In the genomic region with DNA sequence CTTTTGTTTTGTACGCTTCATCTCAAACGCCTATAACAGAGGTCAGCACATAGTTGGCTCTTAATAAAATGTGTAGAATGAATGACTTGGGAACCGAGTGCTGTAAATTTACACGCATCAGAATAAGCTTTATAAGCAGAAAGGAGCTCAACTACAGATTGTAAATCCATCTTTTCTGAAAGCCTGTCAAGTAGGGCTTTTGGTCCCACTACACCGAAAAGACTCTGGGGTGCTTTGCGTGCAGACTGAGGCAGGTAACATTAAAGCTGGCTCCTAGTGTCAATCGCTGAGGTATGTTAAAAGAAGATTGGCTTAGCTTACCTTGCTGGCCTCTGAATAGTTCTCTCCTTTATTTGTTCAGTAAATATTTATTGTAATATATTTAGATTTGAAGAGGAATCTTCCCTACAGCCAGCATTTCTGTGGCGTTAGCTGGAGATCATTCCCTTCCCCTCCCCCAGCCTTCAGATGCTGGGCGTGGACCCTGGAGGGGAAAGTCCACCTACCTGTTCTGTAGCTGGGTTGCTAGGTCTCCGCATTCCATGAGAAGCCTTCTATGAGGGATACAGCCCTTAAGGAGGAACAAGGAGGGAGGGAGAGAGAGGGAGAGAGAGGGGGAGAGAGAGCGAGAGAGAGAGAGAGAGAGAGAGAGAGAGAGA, we compare ENCODE assay signal across 7 mouse cellular contexts. TPM values are rescaled to one million over a fixed set of nuclear protein-coding genes. Genes with fewer than 3 reads are reported as not detected.
DNase-seq lines count a peak whose midpoint lies in the region; ATAC-seq and TF ChIP-seq lines count a peak whose summit lies in the region.

No protein-coding gene starts in this region.

- no peak for TF ChIP-seq EP300 in CH12.LX (IDR thresholded peaks at IDR 0.05; ENCODE audit: low read length)

- TF ChIP-seq CTCF in CH12.LX (conservative IDR thresholded peaks at IDR 0.05 in 1 of 2, IDR thresholded peaks at IDR 0.05 in 1 of 2; ENCODE audit: low read depth in 2 of 2, low read length in 2 of 2): no peak

- H3K4me2 ChIP-seq in CH12.LX (ENCODE audit: insufficient read depth, low read depth, poor library complexity, severe bottlenecking): peak overlapping the region; percentile 79; the same call in 1 of the 2 replicates
- peak overlapping the region; percentile 89 for H3K4me2 ChIP-seq in forebrain, embryonic 13.5 days
- peak overlapping the region; percentile 93 for H3K4me2 ChIP-seq in limb, embryonic 11.5 days (ENCODE audit: low read depth, severe bottlenecking)
- H3K4me2 ChIP-seq in midbrain, embryonic 16.5 days (ENCODE audit: low read length): peak overlapping the region; percentile 86

- WGBS in forebrain, embryonic 13.5 days: 3% methylated on average over 11 of the region's 11 CpGs
- WGBS in limb, embryonic 11.5 days: 3% methylated on average over 10 of the region's 11 CpGs
- WGBS in midbrain, embryonic 16.5 days: 7% methylated on average over 11 of the region's 11 CpGs

- no peak for ATAC-seq in forebrain, embryonic 13.5 days
- no peak for ATAC-seq in limb, embryonic 11.5 days (ENCODE audit: insufficient number of reproducible peaks, low FRiP score, low TSS enrichment, low read depth)
- ATAC-seq in midbrain, embryonic 16.5 days: peak; percentile 23
- ATAC-seq in frontal cortex, adult (ENCODE audit: low TSS enrichment): no peak
- no peak for ATAC-seq in erythroid progenitor cell, adult 5-6 weeks (replicated peaks; ENCODE audit: low FRiP score, poor library complexity, severe bottlenecking)

- H3K27ac ChIP-seq in CH12.LX (ENCODE audit: insufficient read depth, low read depth): no peak overlapping the region
- peak overlapping the region; percentile 74 for H3K27ac ChIP-seq in forebrain, embryonic 13.5 days
- no peak overlapping the region for H3K27ac ChIP-seq in limb, embryonic 11.5 days (replicated peaks; ENCODE audit: low read depth, low read length)
- H3K27ac ChIP-seq in midbrain, embryonic 16.5 days (ENCODE audit: low read length): peak overlapping the region; percentile 96

- no peaks in the 10 kb centered on the region for H3K79me2 ChIP-seq in CH12.LX (replicated peaks; ENCODE audit: control insufficient read depth, extremely low read depth, insufficient read depth, poor library complexity, severe bottlenecking)

- peaks cover 74% of the 10 kb centered on the region for H3K27me3 ChIP-seq in CH12.LX (replicated peaks)
- no peaks in the 10 kb centered on the region for H3K27me3 ChIP-seq in forebrain, embryonic 13.5 days
- H3K27me3 ChIP-seq in limb, embryonic 11.5 days (ENCODE audit: control insufficient read depth, insufficient read depth, low read length): no peaks in the 10 kb centered on the region
- no peaks in the 10 kb centered on the region for H3K27me3 ChIP-seq in midbrain, embryonic 16.5 days (ENCODE audit: control insufficient read depth, insufficient read depth, low read depth, low read length)

- no peak overlapping the region for H3K9ac ChIP-seq in CH12.LX (ENCODE audit: insufficient read depth, low read depth)
- H3K9ac ChIP-seq in forebrain, embryonic 13.5 days: peak overlapping the region; percentile 74
- peak overlapping the region; percentile 70; the same call in 1 of the 2 replicates for H3K9ac ChIP-seq in limb, embryonic 11.5 days (ENCODE audit: low read length)
- peak overlapping the region; percentile 81 for H3K9ac ChIP-seq in midbrain, embryonic 16.5 days (ENCODE audit: low read depth, low read length)

- H3K9me3 ChIP-seq in CH12.LX (replicated peaks; ENCODE audit: low read length): peaks cover 9% of the 10 kb centered on the region
- no peaks in the 10 kb centered on the region for H3K9me3 ChIP-seq in forebrain, embryonic 13.5 days (replicated peaks)
- H3K9me3 ChIP-seq in limb, embryonic 11.5 days (ENCODE audit: control insufficient read depth, low read length): no peaks in the 10 kb centered on the region
- H3K9me3 ChIP-seq in midbrain, embryonic 16.5 days (replicated peaks; ENCODE audit: control insufficient read depth, low read length, poor library complexity, severe bottlenecking): no peaks in the 10 kb centered on the region

- H3K36me3 ChIP-seq in CH12.LX (replicated peaks in 1 of 2; ENCODE audit: control insufficient read depth in 1 of 2, insufficient read depth in 1 of 2, low read length in 1 of 2): no peaks in the 10 kb centered on the region
- no peaks in the 10 kb centered on the region for H3K36me3 ChIP-seq in forebrain, embryonic 13.5 days (ENCODE audit: poor library complexity, severe bottlenecking)
- H3K36me3 ChIP-seq in limb, embryonic 11.5 days (ENCODE audit: control insufficient read depth, insufficient read depth, low read length): no peaks in the 10 kb centered on the region
- H3K36me3 ChIP-seq in midbrain, embryonic 16.5 days (ENCODE audit: control insufficient read depth, insufficient read depth, low read length): no peaks in the 10 kb centered on the region

- TF ChIP-seq POLR2A in CH12.LX (IDR thresholded peaks at IDR 0.05; ENCODE audit: low read depth, low read length): no peak

- H3K4me3 ChIP-seq in CH12.LX (replicated peaks in 1 of 3; ENCODE audit: low read depth in 2 of 3, low read length in 2 of 3, poor library complexity in 1 of 3): no peak overlapping the region
- peak overlapping the region; percentile 47 for H3K4me3 ChIP-seq in forebrain, embryonic 13.5 days
- peak overlapping the region; percentile 43 for H3K4me3 ChIP-seq in limb, embryonic 11.5 days (ENCODE audit: low read depth, low read length)
- peak overlapping the region; percentile 64 for H3K4me3 ChIP-seq in midbrain, embryonic 16.5 days (ENCODE audit: low read depth, low read length)

- H3K4me1 ChIP-seq in CH12.LX (ENCODE audit: control insufficient read depth in 1 of 2, insufficient read depth in 2 of 2): peaks cover 4 to 9% of the 10 kb centered on the region in 2 experiments; a peak in 3 of 4 replicates
- peaks cover 21% of the 10 kb centered on the region for H3K4me1 ChIP-seq in forebrain, embryonic 13.5 days
- peaks cover 10% of the 10 kb centered on the region; the same call in 1 of the 2 replicates for H3K4me1 ChIP-seq in limb, embryonic 11.5 days (ENCODE audit: control insufficient read depth, insufficient read depth, low read length)
- peaks cover 13% of the 10 kb centered on the region for H3K4me1 ChIP-seq in midbrain, embryonic 16.5 days (ENCODE audit: control insufficient read depth, insufficient read depth, low read length)

- in situ Hi-C loops in CH12.LX (cut with MboI; ENCODE audit: low pct_ligation_motif_present, low pct_unique_long_range_greater_than_20kb, low sequenced_read_pairs): no loop called here

- DNase-seq in CH12.LX (ENCODE audit: extremely low read depth): no peak
- DNase-seq in Muller cell, postnatal 12 days (ENCODE audit: inconsistent ontology term): peak; percentile 24
- peak; percentile 34 for DNase-seq in limb, embryonic 11.5 days (ENCODE audit: low spot score)

- dilution Hi-C loops in CH12.LX (cut with MboI; ENCODE audit: extremely low pct_ligation_motif_present, extremely low pct_unique_long_range_greater_than_20kb, low sequenced_read_pairs): no loop called here

- TF ChIP-seq RAD21 in CH12.LX (IDR thresholded peaks at IDR 0.05; ENCODE audit: low read depth, low read length): no peak

TF ChIP-seq in CH12.LX, 34 proteins besides CTCF, POLR2A, EP300 and RAD21:
- no peak for TF ChIP-seq ZMIZ1 (IDR thresholded peaks at IDR 0.05; ENCODE audit: low read depth, low read length)
- TF ChIP-seq NELFE (IDR thresholded peaks at IDR 0.05; ENCODE audit: low read depth, low read length): no peak
- no peak for TF ChIP-seq MAFK (IDR thresholded peaks at IDR 0.05; ENCODE audit: insufficient replicate concordance, low read length)
- TF ChIP-seq USF1 (IDR thresholded peaks at IDR 0.05; ENCODE audit: low read depth, low read length): no peak

RNA-seq across cellular contexts. Expression of a gene that starts 1.0 kb away (rescaled TPM):
- 0.17 and 0.25 TPM in 2 replicates for total RNA-seq in CH12.LX (2012; rRNA removed)
- total RNA-seq in CH12.LX (2014; rRNA removed): 0.04 TPM in 1 of 2 replicates, not detected in the other
- 0.41 and 1.1 TPM in 2 replicates for polyA plus RNA-seq in CH12.LX (2012; ENCODE audit: insufficient read length, low read depth)
- polyA plus RNA-seq in forebrain, embryonic 13.5 days (2015; fragmentation: Nextera tagmentation; extraction: Ambion mirVana): 3.8 TPM in 2 replicates
- 3.7 and 4.8 TPM in 2 replicates for polyA plus RNA-seq in limb, embryonic 11.5 days (2014; fragmentation: Nextera tagmentation; extraction: Ambion mirVana)
- polyA plus RNA-seq in midbrain, embryonic 16.5 days (2015; fragmentation: Nextera tagmentation; extraction: Ambion mirVana): 14.2 and 16.9 TPM in 2 replicates
- not detected in 2 replicates for total RNA-seq in erythroid progenitor cell, adult 5-6 weeks (2015; ENCODE audit: low replicate concordance)
- total RNA-seq in erythroid progenitor cell, adult 5-6 weeks (2017; ENCODE audit: low replicate concordance): not detected in 2 replicates

RNA-seq across cellular contexts. Expression of a gene that starts 50.1 kb away (rescaled TPM):
- total RNA-seq in CH12.LX (2012; rRNA removed): 9.5 and 10.1 TPM in 2 replicates
- 6.7 and 7.7 TPM in 2 replicates for total RNA-seq in CH12.LX (2014; rRNA removed)
- 23.4 and 23.6 TPM in 2 replicates for polyA plus RNA-seq in CH12.LX (2012; ENCODE audit: insufficient read length, low read depth)
- polyA plus RNA-seq in forebrain, embryonic 13.5 days (2015; fragmentation: Nextera tagmentation; extraction: Ambion mirVana): 25.1 and 25.6 TPM in 2 replicates
- polyA plus RNA-seq in limb, embryonic 11.5 days (2014; fragmentation: Nextera tagmentation; extraction: Ambion mirVana): 25.6 and 26.3 TPM in 2 replicates
- polyA plus RNA-seq in midbrain, embryonic 16.5 days (2015; fragmentation: Nextera tagmentation; extraction: Ambion mirVana): 21.1 and 23.5 TPM in 2 replicates
- 24.1 and 54.5 TPM in 2 replicates for total RNA-seq in erythroid progenitor cell, adult 5-6 weeks (2015; ENCODE audit: low replicate concordance)
- total RNA-seq in erythroid progenitor cell, adult 5-6 weeks (2017; ENCODE audit: low replicate concordance): 9.2 and 11.6 TPM in 2 replicates

Comparison
In these comparisons a context has a peak if more than half of its experiments do, and no peak if none do; other contexts are left out.
1. H3K27ac ChIP-seq: peak in forebrain, embryonic 13.5 days (single experiment) and midbrain, embryonic 16.5 days (single experiment); none in CH12.LX (single experiment) and limb, embryonic 11.5 days (single experiment).
2. H3K4me3 ChIP-seq: peak in forebrain, embryonic 13.5 days (single experiment), limb, embryonic 11.5 days (single experiment) and midbrain, embryonic 16.5 days (single experiment); none in CH12.LX (0 of 3).
3. Peak in every context shown above with its lines, with median percentiles within 50 percentile points of each other: H3K4me2 ChIP-seq.